Mouse (Mus musculus) C2C12 (cell line): Measurements from ENCODE around the gene Smg9. TPM values are rescaled to one million over a fixed set of nuclear protein-coding genes. Genes with fewer than 3 reads are reported as not detected.
A peak's percentile ranks its signal among the peaks of the same experiment; 100 is the strongest.

Experiments
- H3K27me3 ChIP-seq: one replicate; pipeline ENCODE4 v1.6.1; 2011; ENCODE audit not compliant: control insufficient read depth, insufficient read depth, insufficient read length
- H3K36me3 ChIP-seq: one replicate; pipeline ENCODE4 v1.6.1; 2011; ENCODE audit not compliant: control insufficient read depth, insufficient read depth
- H3K4me3 ChIP-seq: one replicate; pipeline ENCODE4 v1.5.1; 2011; ENCODE audit warnings: mild to moderate bottlenecking, control low read depth; ENCODE audit not compliant: poor library complexity, insufficient read depth, severe bottlenecking
- H3K79me2 ChIP-seq: one replicate; pipeline ENCODE4 v1.6.1; 2011; ENCODE audit not compliant: control insufficient read depth, insufficient read depth
- H3K79me3 ChIP-seq: one replicate; pipeline ENCODE4 v1.6.1; 2011; ENCODE audit warnings: low read depth, control low read depth
- H3ac ChIP-seq: one replicate; pipeline ENCODE3; 2011; ENCODE audit warnings: low read depth; ENCODE audit not compliant: control insufficient read depth, insufficient read length
- CEBPB ChIP-seq: IDR thresholded peaks from one replicate; pipeline ENCODE4 v1.6.1; 2011; ENCODE audit warnings: low read depth, mild to moderate bottlenecking, control low read depth, moderate library complexity
- CTCF ChIP-seq: IDR thresholded peaks from one replicate; pipeline ENCODE4 v1.5.1; 2011; ENCODE audit not compliant: control insufficient read depth, insufficient read depth, insufficient read length
- FOSL1 ChIP-seq: IDR thresholded peaks from one replicate; pipeline ENCODE4 v1.8.0; 2011; ENCODE audit warnings: mild to moderate bottlenecking, low read length; ENCODE audit not compliant: poor library complexity, insufficient read depth, severe bottlenecking
- MAX ChIP-seq: IDR thresholded peaks from one replicate; pipeline ENCODE4 v1.6.1; 2011; ENCODE audit warnings: mild to moderate bottlenecking, control low read depth
- MYOD1 ChIP-seq: IDR thresholded peaks from one replicate; pipeline ENCODE4 v1.6.1; 2011; ENCODE audit warnings: low read depth; ENCODE audit not compliant: control insufficient read depth, insufficient read length
- MYOG ChIP-seq: IDR thresholded peaks from one replicate; pipeline ENCODE4 v1.6.1; 2011; ENCODE audit not compliant: control insufficient read depth, insufficient read length; ENCODE audit errors: extremely low read depth
- USF1 ChIP-seq: IDR thresholded peaks from one replicate; pipeline ENCODE4 v1.6.1; 2011; ENCODE audit warnings: low read depth, mild to moderate bottlenecking, control low read depth, moderate library complexity
- polyA plus RNA-seq: library from polyadenylated mRNA; unstranded; fragments of >200 nt; fragmentation: generic; extraction: Trizol; gene quantifications from one replicate; pipeline ENCODE4 v1.2.1, GENCODE M21; 2012; ENCODE audit warnings: missing spikeins

Smg9 gene
- polyA plus RNA-seq, 1 experiment, result 21.8 TPM

GRCm38 (mm10) chr7:24437981-24438380 lies 38.6 kb downstream of the Smg9 start:
- no peak overlapping the region for H3ac ChIP-seq
- TF ChIP-seq MAX, result no peak
- TF ChIP-seq CEBPB, result no peak
- TF ChIP-seq FOSL1, result no peak
- TF ChIP-seq MYOG, result no peak
- no peak for TF ChIP-seq USF1
- TF ChIP-seq MYOD1, result no peak
- no peak for TF ChIP-seq CTCF
- H3K27me3 ChIP-seq, result no peaks in the 10 kb centered on the region
- no peaks in the 10 kb centered on the region for H3K79me3 ChIP-seq
- H3K79me2 ChIP-seq, result no peaks in the 10 kb centered on the region
- H3K36me3 ChIP-seq, result no peaks in the 10 kb centered on the region
- no peak overlapping the region for H3K4me3 ChIP-seq

GRCm38 (mm10) chr7:24439191-24439590 lies 39.8 kb downstream of the Smg9 start:
- Histone ChIP-seq H3K79me2 (no peaks in the 10 kb centered on the region), H3K79me3 (no peaks in the 10 kb centered on the region), H3K27me3 (no peaks in the 10 kb centered on the region), H3K36me3 (no peaks in the 10 kb centered on the region), H3K4me3 (no peak overlapping the region), H3ac (no peak overlapping the region)
- TF ChIP-seq CEBPB (no peak), FOSL1 (no peak), MAX (no peak)

GRCm38 (mm10) chr7:24439891-24440290 lies 40.5 kb downstream of the Smg9 start:
- no peak overlapping the region for H3ac ChIP-seq
- no peaks in the 10 kb centered on the region for H3K36me3 ChIP-seq
- no peaks in the 10 kb centered on the region for H3K27me3 ChIP-seq
- H3K4me3 ChIP-seq, result no peak overlapping the region
- no peaks in the 10 kb centered on the region for H3K79me2 ChIP-seq
- no peaks in the 10 kb centered on the region for H3K79me3 ChIP-seq
- no peak for TF ChIP-seq USF1

GRCm38 (mm10) chr7:24441785-24442184 lies 42.4 kb downstream of the Smg9 start:
- H3K4me3 ChIP-seq, result no peak overlapping the region
- H3ac ChIP-seq, result no peak overlapping the region
- no peak for TF ChIP-seq FOSL1
- peak; percentile 93 for TF ChIP-seq CTCF
- no peaks in the 10 kb centered on the region for H3K79me2 ChIP-seq
- H3K79me3 ChIP-seq, result no peaks in the 10 kb centered on the region
- no peaks in the 10 kb centered on the region for H3K36me3 ChIP-seq
- no peaks in the 10 kb centered on the region for H3K27me3 ChIP-seq

- H3K36me3 ChIP-seq, result no peaks in the 10 kb centered on the region
- no peaks in the 10 kb centered on the region for H3K27me3 ChIP-seq
- no peaks in the 10 kb centered on the region for H3K79me3 ChIP-seq
- no peak overlapping the region for H3ac ChIP-seq
- H3K4me3 ChIP-seq, result no peak overlapping the region
- H3K79me2 ChIP-seq, result no peaks in the 10 kb centered on the region
- TF ChIP-seq CTCF (no peak), MAX (no peak), USF1 (no peak), FOSL1 (no peak), MYOD1 (no peak), MYOG (no peak), CEBPB (no peak)
Observed at GRCm38 (mm10) chr7:24442313-24442712, 42.9 kb downstream of the Smg9 start.

- no peak for TF ChIP-seq MYOD1
- TF ChIP-seq MAX, result peak; percentile 55
- TF ChIP-seq USF1, result peak; percentile 77
- Histone ChIP-seq H3K4me3 (no peak overlapping the region), H3K79me3 (no peaks in the 10 kb centered on the region), H3K79me2 (no peaks in the 10 kb centered on the region), H3K27me3 (no peaks in the 10 kb centered on the region), H3K36me3 (no peaks in the 10 kb centered on the region), H3ac (no peak overlapping the region)
Observed at GRCm38 (mm10) chr7:24445266-24445926, 46.0 kb downstream of the Smg9 start.
